Mouse (Mus musculus) layer of hippocampus, postnatal 25 days (tissue): ENCODE results near the gene Ddx52. TPM values are rescaled to one million over a fixed set of nuclear protein-coding genes. Genes with fewer than 3 reads are reported as not detected.

Source experiments
- DNase-seq, 2 experiments: peaks; one replicate each; pipeline ENCODE4 v3.0.0; 2022; ENCODE audit warnings: mixed read lengths in 2 of 2, low spot score in 1 of 2; ENCODE audit errors: extremely low spot score in 1 of 2
- total RNA-seq, 2 experiments: library from RNA; stranded (reverse); gene quantifications; 2 replicates each; pipeline ENCODE4 v1.2.3; 2021

Ddx52 gene
- total RNA-seq: 10 to 100 TPM; 12.8 to 13.3 TPM

- peak; percentile 77 to 81 for DNase-seq
Measured at GRCm38 (mm10) chr11:83941950-83942840, at the start of gene Ddx52. Gene Ddx52, plus strand, starts transcription at chr11:83942062.

- DNase-seq: no peak
Measured at GRCm38 (mm10) chr11:83893325-83893724, 48.5 kb upstream of the Ddx52 start.

- DNase-seq: no peak
Measured at GRCm38 (mm10) chr11:83896430-83897410, 45.1 kb upstream of the Ddx52 start.

- no peak for DNase-seq
Measured at GRCm38 (mm10) chr11:83897569-83897968, 44.3 kb upstream of the Ddx52 start.

GRCm38 (mm10) chr11:83902812-83903211, 39.0 kb upstream of the Ddx52 start:
- DNase-seq: no peak

- DNase-seq: no peak
Measured at GRCm38 (mm10) chr11:83905756-83906155, 36.1 kb upstream of the Ddx52 start.

- no peak for DNase-seq
Measured at GRCm38 (mm10) chr11:83908376-83908775, 33.5 kb upstream of the Ddx52 start.

GRCm38 (mm10) chr11:83913824-83914311, 28.0 kb upstream of the Ddx52 start:
- DNase-seq: no peak

GRCm38 (mm10) chr11:83914501-83914900, 27.4 kb upstream of the Ddx52 start:
- no peak for DNase-seq

- no peak for DNase-seq
Measured at GRCm38 (mm10) chr11:83922600-83922999, 19.3 kb upstream of the Ddx52 start.

- no peak for DNase-seq
Measured at GRCm38 (mm10) chr11:83927097-83927496, 14.8 kb upstream of the Ddx52 start.

- no peak for DNase-seq
Measured at GRCm38 (mm10) chr11:83932506-83933106, 9.3 kb upstream of the Ddx52 start.

- no peak for DNase-seq
Measured at GRCm38 (mm10) chr11:83933376-83933775, 8.5 kb upstream of the Ddx52 start.

- peak; percentile 56 to 88 for DNase-seq
Measured at GRCm38 (mm10) chr11:83935986-83936665, 5.7 kb upstream of the Ddx52 start.

- DNase-seq: no peak
Measured at GRCm38 (mm10) chr11:83938556-83938955, 3.3 kb upstream of the Ddx52 start.

- no peak for DNase-seq
Measured at GRCm38 (mm10) chr11:83956822-83957221, 15.0 kb downstream of the Ddx52 start.

GRCm38 (mm10) chr11:83961983-83962382, 20.1 kb downstream of the Ddx52 start:
- no peak for DNase-seq

GRCm38 (mm10) chr11:83963991-83964921, 22.4 kb downstream of the Ddx52 start, which contains the start of gene Synrg:
Gene Synrg, plus strand, starts transcription at chr11:83964428.
- DNase-seq: peak; percentile 72 to 73
